ENCODE assay signal across 11 mouse cellular contexts in genomic region chr7:79525690-79526630, GRCm38 (mm10). TPM values are rescaled to one million over a fixed set of nuclear protein-coding genes. Genes with fewer than 3 reads are reported as not detected.
DNase-seq lines count a peak whose midpoint lies in the region; ATAC-seq and TF ChIP-seq lines count a peak whose summit lies in the region.
"Had no signal": no experiment of that assay in that cellular context is flagged by ENCODE, and none has a peak within 500 bp of the region (broad histone marks: within the 10 kb centered on the region; RNA-seq: fewer than 3 reads in every experiment).

No protein-coding gene starts in this region.

- peak overlapping the region; percentile 61 for H3K9ac ChIP-seq in hindbrain, embryonic 11.5 days (ENCODE audit: low read depth, low read length)
- H3K9ac ChIP-seq in midbrain, embryonic 15.5 days: 0 out of 2 replicates have a peak overlapping the region, but pooled peaks have one; percentile 1
- H3K9ac ChIP-seq: liver, embryonic 12.5 days had no signal

- no peaks in the 10 kb centered on the region for H3K9me3 ChIP-seq in E14TG2a.4 (ENCODE audit: low read length)
- no peaks in the 10 kb centered on the region for H3K9me3 ChIP-seq in hindbrain, embryonic 11.5 days (ENCODE audit: control insufficient read depth, low read length)
- H3K9me3 ChIP-seq in midbrain, embryonic 15.5 days: no peaks in the 10 kb centered on the region
- H3K9me3 ChIP-seq: liver, embryonic 12.5 days had no signal

- H3K27me3 ChIP-seq in E14TG2a.4 (ENCODE audit: insufficient read depth, low read length): peaks cover 93% of the 10 kb centered on the region
- H3K27me3 ChIP-seq in hindbrain, embryonic 11.5 days (ENCODE audit: control insufficient read depth, insufficient read depth, low read length): no peaks in the 10 kb centered on the region
- H3K27me3 ChIP-seq in midbrain, embryonic 15.5 days (replicated peaks): no peaks in the 10 kb centered on the region

- H3K4me2 ChIP-seq in hindbrain, embryonic 11.5 days (replicated peaks; ENCODE audit: low read depth, low read length): 0 out of 2 replicates have a peak overlapping the region, but pooled peaks have one; percentile 11
- H3K4me2 ChIP-seq in midbrain, embryonic 15.5 days: no peak overlapping the region
- H3K4me2 ChIP-seq: liver, embryonic 12.5 days had no signal

- TF ChIP-seq CTCF in E14TG2a.4 (conservative IDR thresholded peaks at IDR 0.05; ENCODE audit: low read length): no peak
- no peak for TF ChIP-seq CTCF in lung, adult 2 months (IDR thresholded peaks at IDR 0.05; ENCODE audit: insufficient read depth, low read length)

- H3K27ac ChIP-seq in hindbrain, embryonic 11.5 days (ENCODE audit: low read depth, low read length): peak overlapping the region; percentile 99
- peak overlapping the region; percentile 82 for H3K27ac ChIP-seq in midbrain, embryonic 15.5 days
- H3K27ac ChIP-seq: liver, embryonic 12.5 days had no signal

- 9% methylated on average over 14 of the region's 14 CpGs for WGBS in hindbrain, embryonic 11.5 days
- WGBS in midbrain, embryonic 15.5 days: 12% methylated on average over 14 of the region's 14 CpGs
- 47% methylated on average over 14 of the region's 14 CpGs for WGBS in lung, adult 2 months

- no peaks in the 10 kb centered on the region; the same call in 1 of the 2 replicates for H3K36me3 ChIP-seq in E14TG2a.4 (ENCODE audit: insufficient read depth, low read length)
- H3K36me3 ChIP-seq in hindbrain, embryonic 11.5 days (ENCODE audit: control insufficient read depth, insufficient read depth, low read length): no peaks in the 10 kb centered on the region
- H3K36me3 ChIP-seq in midbrain, embryonic 15.5 days (replicated peaks): no peaks in the 10 kb centered on the region
- H3K36me3 ChIP-seq: liver, embryonic 12.5 days had no signal

- peak; percentile 85 for DNase-seq in embryo, embryonic 10.5 days (ENCODE audit: low spot score)
- peak; percentile 84 for DNase-seq in hindbrain, embryonic 11.5 days (ENCODE audit: low spot score)
- DNase-seq in lung, adult 2 months: no peak
- no peak for DNase-seq in heart, adult 18-20 months
- DNase-seq in left cerebral cortex, adult 11 months (ENCODE audit: low spot score): no peak
- DNase-seq in liver: no peak
- DNase-seq: kidney, postnatal 25 days; thymus, adult 2 months had no signal

- H3K4me3 ChIP-seq in E14TG2a.4 (replicated peaks; ENCODE audit: low read length): peak overlapping the region; percentile 43; the same call in 1 of the 2 replicates
- no peak overlapping the region for H3K4me3 ChIP-seq in hindbrain, embryonic 11.5 days (ENCODE audit: low read depth, low read length)
- no peak overlapping the region for H3K4me3 ChIP-seq in midbrain, embryonic 15.5 days
- H3K4me3 ChIP-seq in lung, adult 2 months (replicated peaks; ENCODE audit: extremely low read depth, low read depth, low read length): no peak overlapping the region
- H3K4me3 ChIP-seq: liver, embryonic 12.5 days had no signal

- ATAC-seq in hindbrain, embryonic 11.5 days (ENCODE audit: low FRiP score): peak; percentile 92
- ATAC-seq in midbrain, embryonic 15.5 days (replicated peaks): peak; percentile 86
- ATAC-seq: liver, embryonic 12.5 days had no signal

- peaks cover 38% of the 10 kb centered on the region for H3K4me1 ChIP-seq in E14TG2a.4 (replicated peaks; ENCODE audit: low read depth, low read length)
- H3K4me1 ChIP-seq in hindbrain, embryonic 11.5 days (replicated peaks; ENCODE audit: control insufficient read depth, insufficient read depth, low read length): peaks cover 36% of the 10 kb centered on the region
- H3K4me1 ChIP-seq in midbrain, embryonic 15.5 days: peaks cover 54% of the 10 kb centered on the region
- H3K4me1 ChIP-seq in lung, adult 2 months (ENCODE audit: control insufficient read depth, insufficient read depth, low read length): no peaks in the 10 kb centered on the region
- H3K4me1 ChIP-seq: liver, embryonic 12.5 days had no signal

- no peak for TF ChIP-seq POLR2A in lung, adult 2 months (IDR thresholded peaks at IDR 0.05; ENCODE audit: borderline replicate concordance, extremely low read depth, low read depth, low read length)

RNA-seq across cellular contexts. Expression of gene Polg, which starts 59.8 kb away (rescaled TPM):
- 22.5 and 26.3 TPM in 2 replicates for polyA plus RNA-seq in hindbrain, embryonic 11.5 days (2014; fragmentation: Nextera tagmentation; extraction: Ambion mirVana)
- polyA plus RNA-seq in midbrain, embryonic 15.5 days (2015; fragmentation: Nextera tagmentation; extraction: Ambion mirVana): 22.7 and 27.0 TPM in 2 replicates
- 57.5 and 61.4 TPM in 2 replicates for polyA plus RNA-seq in lung, adult 2 months (2012; rRNA removed)
- 10 to 100 TPM; 56.1 to 60.0 TPM for total RNA-seq in heart, adult 18-20 months (2021)

Comparison
In these comparisons a context has a peak if more than half of its experiments do, and no peak if none do; other contexts are left out.
1. DNase-seq: peak in embryo, embryonic 10.5 days (single experiment) and hindbrain, embryonic 11.5 days (single experiment); none in lung, adult 2 months (single experiment), heart, adult 18-20 months (0 of 2), left cerebral cortex, adult 11 months (single experiment) and liver (single experiment).